Mouse (Mus musculus): ENCODE data around the gene Tma16. TPM values are rescaled to one million over a fixed set of nuclear protein-coding genes. Genes with fewer than 3 reads are reported as not detected.

Tma16 gene
- total RNA-seq, 2 experiments from 2014 or later = 6.5 to 9.1 TPM

DNA sequence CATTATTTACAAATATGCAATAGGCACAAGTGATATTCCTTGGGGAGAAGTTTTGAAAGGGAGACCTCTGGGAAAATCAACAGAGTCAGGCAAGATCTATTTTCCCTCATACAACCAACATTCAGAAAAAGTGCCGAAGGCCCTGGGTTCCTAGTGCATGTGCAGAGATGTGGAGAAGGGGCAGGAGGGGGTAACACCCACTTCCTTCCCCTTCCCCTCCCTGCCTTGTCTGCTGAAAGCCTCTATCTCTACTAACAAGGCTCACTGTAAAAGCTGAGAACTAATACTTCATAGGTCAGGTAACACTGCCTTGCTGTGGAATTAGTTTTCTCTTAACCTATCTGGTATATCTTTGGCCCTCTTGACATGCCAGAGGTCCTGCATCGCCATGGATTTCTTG lies 55.7 kb downstream of the Tma16 start:
- DNase-seq (ENCODE audit: low spot score in 2 of 2) = no peak

Other genes with a start within 250 kb of the Tma16 start
- gene Tktl2, start 25.2 kb upstream of the Tma16 start, total RNA-seq (2021) = not detected
- gene Npy5r, start 201.6 kb upstream of the Tma16 start, total RNA-seq (2021) = not detected
- gene Npy1r, start 210.7 kb upstream of the Tma16 start, total RNA-seq (2021) = 1 to 10 TPM in 1 of 2 experiments, under 1 TPM in 1; 0.80 to 1.8 TPM